Mouse (Mus musculus) embryo, embryonic 11.5 days (tissue): ENCODE results near the gene Hmgcs2.

Experiments
- DNase-seq: peaks from one replicate; pipeline ENCODE4 v3.0.0-alpha.2; 2012; ENCODE audit warnings: low read depth, low spot score

Gene Hmgcs2

GRCm38 (mm10) chr3:98280204-98280932, at the start of gene Hmgcs2:
Hmgcs2 (plus strand) TSS chr3:98280435.
- no peak for DNase-seq

- no peak for DNase-seq
These were observed 46.7 kb upstream of the Hmgcs2 start for GRCm38 (mm10) chr3:98233504-98233903.

GRCm38 (mm10) chr3:98236266-98236665, 44.0 kb upstream of the Hmgcs2 start:
- DNase-seq, result no peak

GRCm38 (mm10) chr3:98237240-98237639, 43.0 kb upstream of the Hmgcs2 start:
- DNase-seq, result no peak

- no peak for DNase-seq
These were observed 42.1 kb upstream of the Hmgcs2 start for GRCm38 (mm10) chr3:98238150-98238549.

GRCm38 (mm10) chr3:98242051-98242450, 38.2 kb upstream of the Hmgcs2 start:
- no peak for DNase-seq

GRCm38 (mm10) chr3:98242458-98243037, 37.7 kb upstream of the Hmgcs2 start:
- no peak for DNase-seq

- DNase-seq, result no peak
These were observed 34.3 kb upstream of the Hmgcs2 start for GRCm38 (mm10) chr3:98245892-98246291.

GRCm38 (mm10) chr3:98246985-98247751, 33.1 kb upstream of the Hmgcs2 start:
- no peak for DNase-seq

GRCm38 (mm10) chr3:98249378-98249777, 30.9 kb upstream of the Hmgcs2 start:
- no peak for DNase-seq

GRCm38 (mm10) chr3:98249833-98250448, 30.3 kb upstream of the Hmgcs2 start:
- no peak for DNase-seq

- DNase-seq, result no peak
These were observed 26.2 kb upstream of the Hmgcs2 start for GRCm38 (mm10) chr3:98254059-98254458.

- DNase-seq, result no peak
These were observed 25.3 kb upstream of the Hmgcs2 start for GRCm38 (mm10) chr3:98254656-98255583.

- DNase-seq, result no peak
These were observed 21.5 kb upstream of the Hmgcs2 start for GRCm38 (mm10) chr3:98258723-98259122.

GRCm38 (mm10) chr3:98259271-98259751, 20.9 kb upstream of the Hmgcs2 start:
- DNase-seq, result no peak

GRCm38 (mm10) chr3:98260534-98260933, 19.7 kb upstream of the Hmgcs2 start:
- no peak for DNase-seq

GRCm38 (mm10) chr3:98261415-98261814, 18.8 kb upstream of the Hmgcs2 start:
- DNase-seq, result no peak

GRCm38 (mm10) chr3:98262133-98262532, 18.1 kb upstream of the Hmgcs2 start:
- DNase-seq, result no peak

GRCm38 (mm10) chr3:98267249-98267651, 13.0 kb upstream of the Hmgcs2 start:
- no peak for DNase-seq

GRCm38 (mm10) chr3:98273623-98274398, 6.4 kb upstream of the Hmgcs2 start:
- DNase-seq, result no peak
